Mouse (Mus musculus) kidney, embryonic 16.5 days (tissue): ENCODE measurements around the gene Gtpbp3. TPM values are rescaled to one million over a fixed set of nuclear protein-coding genes. Genes with fewer than 3 reads are reported as not detected.

Experiments used
- ATAC-seq: fragments of 200-750 bp; cut with Nextera tagmentation; 2 replicates; pipeline ENCODE4 v1.8.0; 2017; ENCODE audit warnings: moderate TSS enrichment; ENCODE audit not compliant: low FRiP score, low TSS enrichment
- H3K27ac ChIP-seq: fragments of 300-500 bp; sonication (generic); 2 replicates; pipeline ENCODE4 v1.5.1; 2014; ENCODE audit warnings: low read length
- H3K27me3 ChIP-seq: fragments of 300-500 bp; sonication (generic); 2 replicates; pipeline ENCODE4 v1.6.1; 2014; ENCODE audit warnings: low read length, control low read depth, mixed read lengths; ENCODE audit not compliant: insufficient read depth
- H3K36me3 ChIP-seq: fragments of 300-500 bp; sonication (generic); 2 replicates; pipeline ENCODE4 v1.6.1; 2014; ENCODE audit warnings: low read length, control low read depth, mixed read lengths; ENCODE audit not compliant: insufficient read depth
- H3K4me1 ChIP-seq: fragments of 300-500 bp; sonication (generic); 2 replicates; pipeline ENCODE4 v1.6.1; 2014; ENCODE audit warnings: low read length, control low read depth, mixed read lengths; ENCODE audit not compliant: insufficient read depth
- H3K4me2 ChIP-seq: fragments of 300-500 bp; sonication (generic); replicated peaks from 2 replicates; pipeline ENCODE4 v1.6.1; 2014; ENCODE audit warnings: low read depth, low read length
- H3K4me3 ChIP-seq: fragments of 300-500 bp; sonication (generic); 2 replicates; pipeline ENCODE4 v1.5.1; 2014; ENCODE audit warnings: mild to moderate bottlenecking, low read length
- H3K9ac ChIP-seq: fragments of 300-500 bp; sonication (generic); replicated peaks from 2 replicates; pipeline ENCODE4 v1.6.1; 2014; ENCODE audit warnings: low read length
- H3K9me3 ChIP-seq: fragments of 300-500 bp; sonication (generic); 2 replicates; pipeline ENCODE4 v1.6.1; 2016; ENCODE audit warnings: low read length, control low read depth
- WGBS: fragments of 180-500 bp; shearing (Covaris S2); extraction: QIAGEN DNeasy Blood & Tissue Kit; methylation state at CpG from one replicate; pipeline ENCODE4 v1.1.7; 2014; 5-methylcytosine and 5-hydroxymethylcytosine counted together
- polyA plus RNA-seq: library from polyadenylated mRNA; unstranded; fragments of >200 nt; fragmentation: Nextera tagmentation; extraction: Ambion mirVana; gene quantifications from 2 replicates; pipeline ENCODE4 v1.2.1, GENCODE M21; 2015

Gtpbp3 gene
- polyA plus RNA-seq = 22.2 and 22.5 TPM in 2 replicates

DNA sequence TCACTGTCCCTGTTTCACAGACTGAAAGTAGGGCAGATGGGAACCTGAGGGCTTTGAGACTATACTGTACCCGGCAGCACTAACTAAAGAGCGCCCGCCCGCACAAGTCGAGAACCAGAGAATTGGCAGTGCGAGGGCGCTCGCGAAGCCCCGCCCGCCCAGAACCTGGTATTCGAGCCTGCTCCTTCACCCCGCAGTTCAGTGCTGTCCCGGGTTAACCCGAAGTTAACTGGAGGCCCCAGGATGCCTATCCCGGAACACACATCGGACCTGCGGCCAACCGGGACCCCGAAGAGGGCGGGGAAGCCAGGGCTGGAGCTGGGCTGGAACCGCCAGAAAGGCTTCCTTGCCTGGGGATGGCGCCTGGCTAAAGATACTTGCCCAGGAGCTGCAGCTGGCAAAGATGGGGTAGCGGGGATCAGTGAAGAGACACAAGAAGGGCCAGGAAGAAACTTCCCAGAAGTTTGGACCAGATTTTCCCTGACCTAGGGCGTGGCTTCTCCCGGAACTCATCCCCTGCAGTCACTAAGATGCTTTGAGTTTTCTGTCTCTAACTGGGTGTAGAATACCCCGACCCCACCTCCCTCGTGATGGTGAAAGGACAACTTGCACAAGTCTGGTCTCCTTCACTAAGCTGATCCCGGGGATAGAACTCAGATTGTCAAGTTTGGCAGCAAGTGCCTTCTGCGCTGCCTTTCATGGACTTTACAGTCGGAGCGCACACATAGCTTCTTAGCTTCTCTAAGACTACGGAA is at the start of gene Gtpbp3:
Gene Gtpbp3, plus strand, starts transcription at position 413 of the 755 bp plus-strand sequence.
- H3K9me3 ChIP-seq = no peaks in the 10 kb centered on the region
- H3K27ac ChIP-seq = peak within 1 kb of the TSS; percentile 93
- peaks cover 20% of the 10 kb centered on the region for H3K36me3 ChIP-seq
- H3K4me3 ChIP-seq = peak within 1 kb of the TSS; percentile 93
- H3K9ac ChIP-seq = peak within 1 kb of the TSS; percentile 84
- under 1% methylated on average over 33 of the region's 33 CpGs for WGBS
- no peaks in the 10 kb centered on the region for H3K27me3 ChIP-seq
- peak within 1 kb of the TSS; percentile 94 for H3K4me2 ChIP-seq
- H3K4me1 ChIP-seq = peaks cover 17% of the 10 kb centered on the region
- peak; percentile 60 for ATAC-seq

DNA sequence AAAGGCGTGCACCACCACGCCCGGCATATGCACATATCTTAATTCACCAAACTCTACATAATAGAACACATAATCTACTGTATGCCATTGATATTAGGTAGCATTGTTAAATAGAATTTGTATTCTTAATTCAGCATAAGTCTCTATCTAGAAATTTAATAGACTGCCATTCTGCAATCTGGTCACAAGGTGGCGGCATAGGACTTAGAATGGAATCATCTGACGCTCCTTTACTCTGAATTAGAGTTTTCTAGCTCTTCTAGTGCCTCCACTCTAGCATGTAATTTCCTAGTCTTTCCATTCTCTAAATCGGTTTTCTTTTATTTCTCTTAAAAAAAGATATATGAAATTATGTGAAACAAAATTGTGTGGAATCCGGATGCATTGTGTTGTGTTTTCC is 46.5 kb upstream of the Gtpbp3 start:
- Histone ChIP-seq H3K27me3 (peaks cover 9% of the 10 kb centered on the region), H3K4me1 (no peaks in the 10 kb centered on the region), H3K27ac (no peak overlapping the region), H3K9me3 (no peaks in the 10 kb centered on the region), H3K36me3 (no peaks in the 10 kb centered on the region), H3K4me3 (no peak overlapping the region), H3K4me2 (no peak overlapping the region), H3K9ac (no peak overlapping the region)
- ATAC-seq = no peak
- under 1% methylated on average over 7 of the region's 7 CpGs for WGBS

DNA sequence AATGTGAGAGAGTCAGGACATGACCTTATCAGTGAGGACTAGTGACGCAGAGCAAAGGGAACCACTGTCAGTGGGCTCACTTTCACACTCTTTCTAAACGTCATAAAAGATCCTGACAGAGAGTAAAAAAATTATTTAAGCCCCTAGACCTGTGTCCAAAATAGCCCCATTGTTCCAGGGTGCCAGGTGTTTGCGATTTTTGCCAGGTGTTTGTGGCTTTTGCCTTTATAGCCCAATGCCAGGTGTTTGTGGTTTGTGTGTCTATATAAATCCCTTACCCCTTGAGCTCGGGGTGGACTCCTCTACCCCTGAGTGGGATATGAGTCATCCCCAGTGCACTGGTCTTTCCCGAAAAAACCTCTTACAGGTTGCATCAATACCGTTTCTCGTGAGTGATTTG is 42.8 kb upstream of the Gtpbp3 start:
- ATAC-seq = no peak
- no peak overlapping the region for H3K4me2 ChIP-seq
- H3K9me3 ChIP-seq = no peaks in the 10 kb centered on the region
- 76% methylated on average over 7 of the region's 7 CpGs for WGBS
- H3K27ac ChIP-seq = no peak overlapping the region
- H3K9ac ChIP-seq = no peak overlapping the region
- peaks cover 9% of the 10 kb centered on the region for H3K27me3 ChIP-seq
- no peaks in the 10 kb centered on the region for H3K4me1 ChIP-seq
- no peaks in the 10 kb centered on the region for H3K36me3 ChIP-seq
- no peak overlapping the region for H3K4me3 ChIP-seq

DNA sequence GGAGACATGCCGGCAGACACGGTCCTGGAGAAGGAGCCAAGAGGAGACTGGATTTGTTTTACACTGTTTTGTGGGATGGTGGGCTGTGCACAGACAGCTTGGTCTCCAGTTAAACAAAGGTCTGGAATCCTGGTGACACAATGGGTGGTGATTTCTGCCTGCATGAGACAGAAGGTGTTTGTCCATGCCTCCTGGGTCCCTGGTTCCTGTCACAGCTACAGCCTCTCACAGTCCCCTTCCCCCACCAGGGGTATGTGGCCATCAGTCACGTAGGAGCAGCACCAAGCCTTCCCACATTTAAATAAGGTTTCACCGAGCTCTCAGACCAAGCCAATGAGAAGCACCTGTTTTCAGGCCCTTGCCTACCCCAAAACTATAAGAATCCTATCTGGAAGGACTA is 36.6 kb upstream of the Gtpbp3 start:
- Histone ChIP-seq H3K4me3 (no peak overlapping the region), H3K4me1 (no peaks in the 10 kb centered on the region), H3K9ac (no peak overlapping the region), H3K27me3 (no peaks in the 10 kb centered on the region), H3K4me2 (no peak overlapping the region), H3K27ac (no peak overlapping the region), H3K9me3 (no peaks in the 10 kb centered on the region), H3K36me3 (no peaks in the 10 kb centered on the region)
- no peak for ATAC-seq
- 62% methylated on average over 4 of the region's 4 CpGs for WGBS

DNA sequence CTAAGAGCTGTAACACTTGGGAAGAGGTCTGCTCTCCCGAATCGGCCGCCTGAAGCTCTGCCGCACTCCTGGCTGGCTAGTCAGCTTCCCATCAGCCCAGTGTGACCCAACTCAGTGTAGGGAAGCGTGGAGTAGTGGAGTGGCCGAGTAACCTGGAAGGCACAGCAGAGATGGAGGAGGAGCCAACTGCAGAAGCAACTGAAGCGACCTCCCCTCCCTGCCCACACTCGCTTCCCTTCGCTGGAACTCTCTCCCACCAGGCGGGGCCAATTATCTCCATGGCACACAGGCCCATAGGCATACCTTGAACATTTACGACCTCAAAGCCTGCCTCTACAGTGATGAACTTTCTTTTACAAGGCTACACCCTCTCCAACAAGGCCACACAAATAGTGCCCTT is 36.1 kb upstream of the Gtpbp3 start:
- no peak overlapping the region for H3K4me2 ChIP-seq
- no peak overlapping the region for H3K9ac ChIP-seq
- 36% methylated on average over 11 of the region's 11 CpGs for WGBS
- H3K4me3 ChIP-seq = no peak overlapping the region
- no peaks in the 10 kb centered on the region for H3K9me3 ChIP-seq
- no peak overlapping the region for H3K27ac ChIP-seq
- ATAC-seq = 0 out of 2 replicates have a peak, but pooled peaks have one; percentile 51
- H3K4me1 ChIP-seq = no peaks in the 10 kb centered on the region
- no peaks in the 10 kb centered on the region for H3K27me3 ChIP-seq
- no peaks in the 10 kb centered on the region for H3K36me3 ChIP-seq

DNA sequence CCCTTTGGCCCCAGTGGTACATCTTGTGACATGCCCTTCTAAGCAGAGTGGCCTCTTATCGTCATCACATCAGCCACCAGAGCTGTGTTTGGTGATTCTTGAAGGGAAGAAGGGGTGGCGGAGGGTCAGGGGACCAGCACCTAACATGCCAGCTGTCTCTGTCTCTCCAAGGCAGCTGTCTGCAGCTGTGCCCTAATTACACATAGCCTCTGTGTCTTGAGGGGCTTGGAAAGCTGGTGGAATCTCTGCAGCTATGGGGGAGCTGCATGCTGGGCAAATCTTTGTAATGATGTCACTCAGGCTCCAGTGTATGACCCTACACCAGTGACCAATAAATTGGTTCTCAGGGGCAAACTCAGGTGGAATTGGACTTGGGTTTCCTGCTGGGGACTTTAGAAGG is 35.2 kb upstream of the Gtpbp3 start:
- no peaks in the 10 kb centered on the region for H3K27me3 ChIP-seq
- no peak overlapping the region for H3K4me3 ChIP-seq
- no peaks in the 10 kb centered on the region for H3K4me1 ChIP-seq
- no peak for ATAC-seq
- H3K27ac ChIP-seq = no peak overlapping the region
- H3K9me3 ChIP-seq = no peaks in the 10 kb centered on the region
- no peak overlapping the region for H3K9ac ChIP-seq
- no peak overlapping the region for H3K4me2 ChIP-seq
- WGBS = 59% methylated on average over 2 of the region's 2 CpGs
- H3K36me3 ChIP-seq = no peaks in the 10 kb centered on the region

DNA sequence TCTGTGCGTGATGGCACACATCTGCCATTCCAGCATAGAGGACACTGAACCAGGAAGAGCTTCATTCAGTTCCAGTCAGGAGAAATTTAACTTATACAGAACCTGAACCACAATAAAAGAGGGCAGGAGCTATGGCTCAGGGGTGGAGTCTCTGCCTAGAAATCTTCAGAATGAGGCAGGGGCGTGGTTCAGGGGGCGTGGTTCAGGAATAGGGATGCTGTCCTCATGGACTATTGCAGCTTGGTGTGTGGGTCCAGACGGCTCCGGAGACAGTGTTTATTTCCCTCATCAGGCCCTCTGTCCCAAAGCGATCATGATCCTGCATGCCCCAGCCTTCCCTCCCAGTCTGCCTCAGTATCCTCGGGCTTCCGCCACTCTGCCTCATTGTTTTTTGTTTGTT is 33.2 kb upstream of the Gtpbp3 start:
- ATAC-seq = no peak
- Histone ChIP-seq H3K27me3 (no peaks in the 10 kb centered on the region), H3K4me2 (no peak overlapping the region), H3K4me1 (no peaks in the 10 kb centered on the region), H3K36me3 (peaks cover 5% of the 10 kb centered on the region; the same call in 1 of the 2 replicates), H3K9ac (no peak overlapping the region), H3K9me3 (no peaks in the 10 kb centered on the region), H3K27ac (no peak overlapping the region), H3K4me3 (no peak overlapping the region)
- 76% methylated on average over 8 of the region's 8 CpGs for WGBS

DNA sequence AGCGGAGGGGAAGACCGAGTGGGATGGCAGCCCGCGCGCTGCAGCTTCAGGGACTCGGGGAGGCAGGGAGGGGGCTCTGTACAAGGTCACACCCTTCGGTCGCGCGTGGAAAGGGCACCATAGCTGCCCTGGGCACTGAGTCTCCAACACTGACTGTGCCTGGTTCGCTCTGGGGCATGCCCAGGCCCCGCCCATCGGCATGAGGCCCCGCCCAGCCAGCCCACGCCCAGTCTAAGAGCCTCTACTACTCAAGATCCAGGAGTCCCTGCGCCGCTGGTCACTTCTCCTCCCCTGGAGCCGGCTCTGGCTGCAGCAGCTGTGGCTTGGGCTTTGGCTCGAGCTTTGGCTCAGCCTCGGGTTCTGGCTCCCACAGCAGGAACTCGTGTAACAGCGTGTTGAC is 31.0 kb upstream of the Gtpbp3 start:
- WGBS = 45% methylated on average over 22 of the region's 22 CpGs
- no peaks in the 10 kb centered on the region for H3K27me3 ChIP-seq
- no peak overlapping the region for H3K9ac ChIP-seq
- H3K27ac ChIP-seq = no peak overlapping the region
- peaks cover 13% of the 10 kb centered on the region; the same call in 1 of the 2 replicates for H3K36me3 ChIP-seq
- no peaks in the 10 kb centered on the region for H3K9me3 ChIP-seq
- no peak overlapping the region for H3K4me2 ChIP-seq
- no peaks in the 10 kb centered on the region for H3K4me1 ChIP-seq
- ATAC-seq = no peak
- H3K4me3 ChIP-seq = no peak overlapping the region

DNA sequence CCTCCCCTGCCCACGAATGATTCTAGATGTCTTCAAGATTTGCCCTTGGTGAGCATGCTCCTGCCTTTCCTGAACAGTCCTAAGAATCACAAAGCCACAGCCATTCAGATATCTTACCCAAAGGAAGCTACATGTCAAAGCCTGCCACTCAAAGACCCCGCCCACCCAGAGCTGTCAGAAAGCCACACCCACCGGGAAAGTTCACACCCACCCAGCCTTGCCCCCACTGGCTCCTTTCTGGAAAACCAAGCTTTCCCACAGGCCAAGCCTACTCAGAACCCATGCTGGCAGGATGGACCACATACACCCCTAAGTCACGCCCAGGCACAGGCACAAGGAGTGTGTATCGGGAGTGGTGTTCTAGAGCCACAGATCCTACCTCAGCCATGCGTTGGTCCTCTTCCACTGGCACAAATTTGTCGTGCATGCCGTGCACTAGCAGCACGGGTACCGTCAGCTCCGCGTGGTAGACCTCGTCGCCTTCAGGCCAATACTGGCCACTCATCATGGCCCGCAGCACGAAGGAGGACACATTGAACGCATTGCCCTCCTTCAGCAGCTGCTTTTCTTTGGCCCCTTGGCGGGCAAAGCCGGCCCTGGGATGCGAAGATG is 30.1 kb upstream of the Gtpbp3 start:
- Histone ChIP-seq H3K27ac (no peak overlapping the region), H3K9me3 (no peaks in the 10 kb centered on the region), H3K27me3 (no peaks in the 10 kb centered on the region), H3K4me3 (no peak overlapping the region), H3K9ac (no peak overlapping the region), H3K4me1 (peaks cover 7% of the 10 kb centered on the region; the same call in 1 of the 2 replicates), H3K4me2 (no peak overlapping the region), H3K36me3 (peaks cover 13% of the 10 kb centered on the region; the same call in 1 of the 2 replicates)
- 81% methylated on average over 20 of the region's 20 CpGs for WGBS
- no peak for ATAC-seq

DNA sequence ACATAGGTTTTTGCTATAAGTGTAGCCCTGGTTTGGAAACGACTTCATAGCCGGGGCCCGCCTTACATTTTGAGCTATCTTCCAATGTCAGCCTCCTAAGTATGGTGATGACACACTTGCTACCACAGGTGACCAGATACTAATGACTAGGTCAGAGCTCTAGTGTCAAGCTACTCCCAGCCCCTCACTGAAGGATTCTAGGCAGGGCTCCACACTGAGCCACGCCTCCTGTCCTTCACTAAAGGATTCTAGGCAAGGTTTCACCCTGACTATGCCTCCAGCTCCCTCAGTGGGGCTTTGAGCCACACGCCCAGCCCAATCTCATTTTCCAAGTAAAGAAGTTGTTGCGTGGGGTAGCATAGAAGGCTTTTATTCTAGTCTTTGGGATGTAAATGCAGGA is 27.2 kb upstream of the Gtpbp3 start:
- Histone ChIP-seq H3K36me3 (peaks cover 13% of the 10 kb centered on the region; the same call in 1 of the 2 replicates), H3K4me3 (no peak overlapping the region), H3K9me3 (no peaks in the 10 kb centered on the region), H3K9ac (no peak overlapping the region), H3K4me2 (no peak overlapping the region), H3K4me1 (peaks cover 22% of the 10 kb centered on the region), H3K27me3 (no peaks in the 10 kb centered on the region), H3K27ac (no peak overlapping the region)
- no peak for ATAC-seq
- WGBS = 93% methylated on average over 6 of the region's 6 CpGs
